Mouse (Mus musculus) lung, embryonic 15.5 days (tissue): ENCODE measurements around the gene Ncapd2. TPM values are rescaled to one million over a fixed set of nuclear protein-coding genes. Genes with fewer than 3 reads are reported as not detected.
A peak's percentile ranks its signal among the peaks of the same experiment; 100 is the strongest.

Experiments
- ATAC-seq: fragments of 200-750 bp; cut with Nextera tagmentation; 2 replicates; pipeline ENCODE4 v1.8.0; 2017; ENCODE audit warnings: moderate number of reproducible peaks, borderline replicate concordance; ENCODE audit not compliant: low FRiP score, low TSS enrichment; ENCODE audit errors: extremely low read depth
- H3K27ac ChIP-seq: fragments of 300-500 bp; sonication (generic); 2 replicates; pipeline ENCODE4 v1.5.1; 2015; ENCODE audit warnings: moderate library complexity, mild to moderate bottlenecking, inconsistent platforms
- H3K27me3 ChIP-seq: fragments of 300-500 bp; sonication (generic); 2 replicates; pipeline ENCODE4 v1.6.1; 2015; ENCODE audit warnings: inconsistent platforms
- H3K36me3 ChIP-seq: fragments of 300-500 bp; sonication (generic); 2 replicates; pipeline ENCODE4 v1.6.1; 2015; ENCODE audit warnings: inconsistent platforms
- H3K4me1 ChIP-seq: fragments of 300-500 bp; sonication (generic); 2 replicates; pipeline ENCODE4 v1.6.1; 2015; ENCODE audit warnings: inconsistent platforms
- H3K4me2 ChIP-seq: fragments of 300-500 bp; sonication (generic); 2 replicates; pipeline ENCODE4 v1.6.1; 2015; ENCODE audit warnings: inconsistent platforms, mild to moderate bottlenecking, moderate library complexity
- H3K4me3 ChIP-seq: fragments of 300-500 bp; sonication (generic); 2 replicates; pipeline ENCODE4 v1.5.1; 2015; ENCODE audit warnings: mild to moderate bottlenecking, inconsistent platforms
- H3K9ac ChIP-seq: fragments of 300-500 bp; sonication (generic); 2 replicates; pipeline ENCODE4 v1.6.1; 2015; ENCODE audit warnings: inconsistent platforms
- H3K9me3 ChIP-seq: fragments of 300-500 bp; sonication (generic); 2 replicates; pipeline ENCODE4 v1.6.1; 2016; ENCODE audit warnings: inconsistent platforms
- WGBS: fragments of 180-500 bp; shearing (Covaris S2); methylation state at CpG from one replicate; pipeline ENCODE4 v1.1.7; 2015; 5-methylcytosine and 5-hydroxymethylcytosine counted together
- polyA plus RNA-seq: library from polyadenylated mRNA; unstranded; fragments of >200 nt; fragmentation: Nextera tagmentation; extraction: Ambion mirVana; gene quantifications from 2 replicates; pipeline ENCODE4 v1.2.1, GENCODE M21; 2015

Gene Ncapd2
- polyA plus RNA-seq, 1 experiment from 2014 or later, result 136 TPM

- no peaks in the 10 kb centered on the region for H3K9me3 ChIP-seq
- H3K4me2 ChIP-seq, result no peak overlapping the region
- H3K4me1 ChIP-seq, result peaks cover 10% of the 10 kb centered on the region; the same call in 1 of the 2 replicates
- H3K9ac ChIP-seq, result no peak overlapping the region
- H3K36me3 ChIP-seq, result no peaks in the 10 kb centered on the region
- 79% methylated on average over 6 of the region's 6 CpGs for WGBS
- no peak for ATAC-seq
- H3K27ac ChIP-seq, result no peak overlapping the region
- no peak overlapping the region for H3K4me3 ChIP-seq
- 0 out of 2 replicates have a peak, but pooled peaks cover 12% of the 10 kb centered on the region for H3K27me3 ChIP-seq
Observed at GRCm38 (mm10) chr6:125213715-125214114, 22.2 kb upstream of the Ncapd2 start.

- no peak for ATAC-seq
- Histone ChIP-seq H3K4me1 (peaks cover 10% of the 10 kb centered on the region; the same call in 1 of the 2 replicates), H3K27me3 (0 out of 2 replicates have a peak, but pooled peaks cover 12% of the 10 kb centered on the region), H3K4me2 (no peak overlapping the region), H3K9ac (no peak overlapping the region), H3K4me3 (no peak overlapping the region), H3K36me3 (no peaks in the 10 kb centered on the region), H3K9me3 (no peaks in the 10 kb centered on the region), H3K27ac (no peak overlapping the region)
- WGBS, result 60% methylated on average over 6 of the region's 6 CpGs
Observed at GRCm38 (mm10) chr6:125213129-125213528, 21.6 kb upstream of the Ncapd2 start.

GRCm38 (mm10) chr6:125212621-125213020 is 21.1 kb upstream of the Ncapd2 start:
- no peak overlapping the region for H3K4me3 ChIP-seq
- no peaks in the 10 kb centered on the region for H3K36me3 ChIP-seq
- H3K27me3 ChIP-seq, result 0 out of 2 replicates have a peak, but pooled peaks cover 12% of the 10 kb centered on the region
- H3K4me1 ChIP-seq, result peaks cover 10% of the 10 kb centered on the region; the same call in 1 of the 2 replicates
- H3K4me2 ChIP-seq, result no peak overlapping the region
- WGBS, result 32% methylated on average over 2 of the region's 2 CpGs
- no peak overlapping the region for H3K9ac ChIP-seq
- H3K9me3 ChIP-seq, result no peaks in the 10 kb centered on the region
- no peak overlapping the region for H3K27ac ChIP-seq
- ATAC-seq, result no peak

GRCm38 (mm10) chr6:125210436-125210835 is 18.9 kb upstream of the Ncapd2 start:
- Histone ChIP-seq H3K27me3 (0 out of 2 replicates have a peak, but pooled peaks cover 12% of the 10 kb centered on the region), H3K4me3 (no peak overlapping the region), H3K36me3 (no peaks in the 10 kb centered on the region), H3K4me2 (no peak overlapping the region), H3K4me1 (no peaks in the 10 kb centered on the region), H3K27ac (no peak overlapping the region), H3K9ac (no peak overlapping the region), H3K9me3 (no peaks in the 10 kb centered on the region)
- WGBS, result 89% methylated on average over 1 of the region's 1 CpGs
- no peak for ATAC-seq

GRCm38 (mm10) chr6:125197166-125197565 is 5.7 kb upstream of the Ncapd2 start:
- Histone ChIP-seq H3K4me1 (peaks cover 12% of the 10 kb centered on the region), H3K27me3 (no peaks in the 10 kb centered on the region), H3K9me3 (no peaks in the 10 kb centered on the region), H3K27ac (no peak overlapping the region), H3K4me3 (no peak overlapping the region), H3K4me2 (no peak overlapping the region), H3K36me3 (peaks cover 23% of the 10 kb centered on the region), H3K9ac (no peak overlapping the region)
- no peak for ATAC-seq
- WGBS, result 84% methylated on average over 5 of the region's 5 CpGs

- H3K27me3 ChIP-seq, result no peaks in the 10 kb centered on the region
- 71% methylated on average over 3 of the region's 3 CpGs for WGBS
- H3K4me2 ChIP-seq, result no peak overlapping the region
- H3K4me3 ChIP-seq, result no peak overlapping the region
- H3K4me1 ChIP-seq, result peaks cover 12% of the 10 kb centered on the region
- no peak overlapping the region for H3K27ac ChIP-seq
- peaks cover 23% of the 10 kb centered on the region for H3K36me3 ChIP-seq
- no peak overlapping the region for H3K9ac ChIP-seq
- H3K9me3 ChIP-seq, result no peaks in the 10 kb centered on the region
- no peak for ATAC-seq
Observed at GRCm38 (mm10) chr6:125196301-125196700, 4.8 kb upstream of the Ncapd2 start.

GRCm38 (mm10) chr6:125195541-125196075 is 4.1 kb upstream of the Ncapd2 start:
- no peak overlapping the region for H3K4me2 ChIP-seq
- H3K36me3 ChIP-seq, result peaks cover 23% of the 10 kb centered on the region
- no peak overlapping the region for H3K9ac ChIP-seq
- H3K4me1 ChIP-seq, result peaks cover 12% of the 10 kb centered on the region
- no peaks in the 10 kb centered on the region for H3K27me3 ChIP-seq
- no peak overlapping the region for H3K4me3 ChIP-seq
- 36% methylated on average over 1 of the region's 1 CpGs for WGBS
- H3K27ac ChIP-seq, result no peak overlapping the region
- no peak for ATAC-seq
- no peaks in the 10 kb centered on the region for H3K9me3 ChIP-seq

GRCm38 (mm10) chr6:125193390-125193789 is 1.9 kb upstream of the Ncapd2 start:
- Histone ChIP-seq H3K4me1 (peaks cover 22% of the 10 kb centered on the region), H3K9me3 (no peaks in the 10 kb centered on the region), H3K4me3 (0 out of 2 replicates have a peak overlapping the region, but pooled peaks have one; percentile 64), H3K36me3 (peaks cover 36% of the 10 kb centered on the region), H3K9ac (no peak overlapping the region), H3K4me2 (peak overlapping the region; percentile 66), H3K27ac (no peak overlapping the region), H3K27me3 (no peaks in the 10 kb centered on the region)
- WGBS, result 54% methylated on average over 7 of the region's 7 CpGs
- no peak for ATAC-seq

- H3K27ac ChIP-seq, result peak overlapping the region; percentile 99
- peak overlapping the region; percentile 66 for H3K4me2 ChIP-seq
- peak overlapping the region; percentile 80 for H3K9ac ChIP-seq
- WGBS, result 25% methylated on average over 5 of the region's 5 CpGs
- H3K27me3 ChIP-seq, result no peaks in the 10 kb centered on the region
- H3K36me3 ChIP-seq, result peaks cover 42% of the 10 kb centered on the region
- H3K4me3 ChIP-seq, result peak overlapping the region; percentile 64
- peaks cover 22% of the 10 kb centered on the region for H3K4me1 ChIP-seq
- no peak for ATAC-seq
- no peaks in the 10 kb centered on the region for H3K9me3 ChIP-seq
Observed at GRCm38 (mm10) chr6:125192841-125193240, 1.3 kb upstream of the Ncapd2 start.

GRCm38 (mm10) chr6:125192016-125192714 is 664 bp upstream of the Ncapd2 start:
- Histone ChIP-seq H3K4me3 (peak overlapping the region; percentile 64), H3K27ac (peak overlapping the region; percentile 99), H3K9me3 (no peaks in the 10 kb centered on the region), H3K4me2 (peak overlapping the region; percentile 66), H3K4me1 (peaks cover 22% of the 10 kb centered on the region), H3K9ac (peak overlapping the region; percentile 80), H3K36me3 (peaks cover 48% of the 10 kb centered on the region), H3K27me3 (no peaks in the 10 kb centered on the region)
- WGBS, result under 1% methylated on average over 34 of the region's 34 CpGs
- ATAC-seq, result peak; percentile 93

GRCm38 (mm10) chr6:125190816-125191215 is 685 bp downstream of the Ncapd2 start:
- Histone ChIP-seq H3K27ac (peak overlapping the region; percentile 99), H3K36me3 (peaks cover 61% of the 10 kb centered on the region), H3K4me1 (peaks cover 22% of the 10 kb centered on the region), H3K9ac (peak overlapping the region; percentile 67), H3K9me3 (no peaks in the 10 kb centered on the region), H3K4me2 (peak overlapping the region; percentile 58), H3K27me3 (no peaks in the 10 kb centered on the region), H3K4me3 (peak overlapping the region; percentile 64)
- no peak for ATAC-seq

- 96% methylated on average over 10 of the region's 10 CpGs for WGBS
- ATAC-seq, result no peak
- Histone ChIP-seq H3K27me3 (no peaks in the 10 kb centered on the region), H3K4me1 (peaks cover 10% of the 10 kb centered on the region), H3K4me3 (no peak overlapping the region), H3K9ac (no peak overlapping the region), H3K36me3 (peaks cover 84% of the 10 kb centered on the region), H3K4me2 (no peak overlapping the region), H3K27ac (no peak overlapping the region), H3K9me3 (no peaks in the 10 kb centered on the region)
Observed at GRCm38 (mm10) chr6:125186203-125186602, 5.3 kb downstream of the Ncapd2 start.
